Mouse (Mus musculus): ENCODE measurements around the gene Sync. TPM values are rescaled to one million over a fixed set of nuclear protein-coding genes. Genes with fewer than 3 reads are reported as not detected.

The Sync gene
- polyA plus RNA-seq, 1 experiment, result 0.69 TPM

DNA sequence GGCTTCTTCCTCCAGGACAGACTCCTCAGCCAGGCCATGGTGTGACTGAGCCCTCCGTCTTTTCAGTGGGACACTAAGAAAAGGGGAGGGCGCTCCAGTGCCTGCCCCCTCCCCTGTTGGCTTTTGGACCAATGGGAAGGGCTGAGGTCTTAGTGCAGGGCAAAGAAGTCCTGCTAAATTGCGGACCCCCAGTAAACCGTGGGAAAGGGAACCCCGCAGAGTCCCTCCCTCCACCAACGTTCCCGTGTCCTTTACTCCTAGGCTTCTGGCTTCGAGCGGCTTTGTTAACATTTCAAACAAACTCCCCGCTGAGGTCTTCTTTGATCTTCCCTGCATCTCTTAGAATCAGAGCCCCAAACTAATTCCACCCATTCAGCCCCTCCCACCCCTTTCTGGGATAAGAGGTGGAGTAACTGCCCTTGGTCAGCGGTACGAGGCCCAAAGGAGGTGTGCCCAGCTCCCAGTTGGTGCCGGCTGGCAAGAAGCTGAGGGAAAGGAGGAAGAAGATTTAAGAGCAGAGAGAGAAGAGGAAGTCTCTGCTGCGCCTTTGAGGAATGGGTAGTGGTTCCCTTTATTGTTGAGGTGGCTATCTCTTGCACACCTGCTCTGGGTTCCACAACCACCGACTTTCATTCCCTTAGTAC is 35.8 kb upstream of the Sync start:
- DNase-seq, result peak; percentile 76
- Histone ChIP-seq H3K27me3 (replicated peaks; ENCODE audit: control insufficient read depth, insufficient read depth, low read length) (no peaks in the 10 kb centered on the region), H3K4me1 (ENCODE audit: control insufficient read depth, insufficient read depth, low read length) (peaks cover 25% of the 10 kb centered on the region), H3K27ac (ENCODE audit: insufficient read depth, low read depth, low read length) (peak overlapping the region; percentile 94), H3K36me3 (ENCODE audit: control insufficient read depth, insufficient read depth, low read length) (no peaks in the 10 kb centered on the region), H3K4me3 (ENCODE audit: insufficient read depth, low read depth, low read length) (no peak overlapping the region)
- TF ChIP-seq POLR2A (IDR thresholded peaks at IDR 0.05; ENCODE audit: low read depth, low read length) (no peak), CTCF (conservative IDR thresholded peaks at IDR 0.05; ENCODE audit: insufficient read depth, insufficient read length, low read depth, low read length) (no peak)
- 30% methylated on average over 15 of the region's 15 CpGs for WGBS

DNA sequence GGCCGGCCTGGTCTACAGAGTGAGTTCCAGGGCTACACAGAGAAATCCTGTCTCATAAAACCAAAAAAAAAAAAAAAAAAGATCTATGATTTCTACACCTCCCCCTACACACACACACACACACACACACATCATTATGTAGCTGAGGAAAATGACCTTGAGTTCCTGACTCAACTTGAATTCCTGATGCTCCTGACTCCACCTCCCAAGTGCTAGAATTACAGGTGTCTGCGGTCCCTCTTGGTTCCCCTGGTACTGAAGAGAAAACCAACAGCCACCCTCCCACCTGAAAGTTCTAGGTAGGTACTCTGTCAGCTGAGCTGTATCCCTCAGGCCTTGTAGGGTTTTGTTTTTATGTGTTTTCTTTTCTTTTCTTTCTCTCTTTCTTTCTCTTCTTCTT is 34.9 kb upstream of the Sync start:
- H3K27ac ChIP-seq (ENCODE audit: insufficient read depth, low read depth, low read length), result no peak overlapping the region
- 86% methylated on average over 2 of the region's 2 CpGs for WGBS

DNA sequence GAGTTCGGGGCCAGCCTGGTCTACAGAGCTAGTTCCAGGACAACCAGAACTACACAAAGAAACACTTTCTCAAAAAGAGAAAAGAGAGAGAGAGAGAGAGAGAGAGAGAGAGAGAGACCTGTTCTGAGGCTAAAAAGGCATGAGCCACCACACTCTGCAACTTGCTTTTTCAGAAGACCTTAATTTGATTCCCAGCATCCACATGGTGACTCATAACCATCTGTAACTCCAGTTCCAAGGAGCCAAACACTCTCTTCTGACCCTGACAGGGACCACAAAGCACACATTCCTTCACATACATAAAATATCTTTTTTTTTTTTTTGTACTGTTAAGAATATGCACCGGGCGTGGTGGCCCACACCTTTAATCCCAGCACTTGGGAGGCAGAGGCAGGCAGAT is 32.8 kb upstream of the Sync start:
- H3K27ac ChIP-seq (ENCODE audit: insufficient read depth, low read depth, low read length), result no peak overlapping the region
- no peak overlapping the region for H3K4me3 ChIP-seq (ENCODE audit: insufficient read depth, low read depth, low read length)
- H3K4me1 ChIP-seq (ENCODE audit: control insufficient read depth, insufficient read depth, low read length), result peaks cover 17% of the 10 kb centered on the region; the same call in 1 of the 2 replicates
- TF ChIP-seq CTCF (conservative IDR thresholded peaks at IDR 0.05; ENCODE audit: insufficient read depth, insufficient read length, low read depth, low read length), result no peak
- TF ChIP-seq POLR2A (IDR thresholded peaks at IDR 0.05; ENCODE audit: low read depth, low read length), result no peak
- H3K27me3 ChIP-seq (replicated peaks; ENCODE audit: control insufficient read depth, insufficient read depth, low read length), result no peaks in the 10 kb centered on the region
- DNase-seq, result no peak
- WGBS, result 93% methylated on average over 3 of the region's 3 CpGs
- H3K36me3 ChIP-seq (ENCODE audit: control insufficient read depth, insufficient read depth, low read length), result no peaks in the 10 kb centered on the region

More for the DNA sequence above, 34.9 kb upstream of the Sync start:
- DNase-seq, result no peak
- Histone ChIP-seq H3K27me3 (replicated peaks; ENCODE audit: control insufficient read depth, insufficient read depth, low read length) (no peaks in the 10 kb centered on the region), H3K4me1 (ENCODE audit: control insufficient read depth, insufficient read depth, low read length) (peaks cover 20% of the 10 kb centered on the region), H3K36me3 (ENCODE audit: control insufficient read depth, insufficient read depth, low read length) (no peaks in the 10 kb centered on the region), H3K4me3 (ENCODE audit: insufficient read depth, low read depth, low read length) (no peak overlapping the region)
- TF ChIP-seq CTCF (conservative IDR thresholded peaks at IDR 0.05; ENCODE audit: insufficient read depth, insufficient read length, low read depth, low read length), result no peak
- no peak for TF ChIP-seq POLR2A (IDR thresholded peaks at IDR 0.05; ENCODE audit: low read depth, low read length)

DNA sequence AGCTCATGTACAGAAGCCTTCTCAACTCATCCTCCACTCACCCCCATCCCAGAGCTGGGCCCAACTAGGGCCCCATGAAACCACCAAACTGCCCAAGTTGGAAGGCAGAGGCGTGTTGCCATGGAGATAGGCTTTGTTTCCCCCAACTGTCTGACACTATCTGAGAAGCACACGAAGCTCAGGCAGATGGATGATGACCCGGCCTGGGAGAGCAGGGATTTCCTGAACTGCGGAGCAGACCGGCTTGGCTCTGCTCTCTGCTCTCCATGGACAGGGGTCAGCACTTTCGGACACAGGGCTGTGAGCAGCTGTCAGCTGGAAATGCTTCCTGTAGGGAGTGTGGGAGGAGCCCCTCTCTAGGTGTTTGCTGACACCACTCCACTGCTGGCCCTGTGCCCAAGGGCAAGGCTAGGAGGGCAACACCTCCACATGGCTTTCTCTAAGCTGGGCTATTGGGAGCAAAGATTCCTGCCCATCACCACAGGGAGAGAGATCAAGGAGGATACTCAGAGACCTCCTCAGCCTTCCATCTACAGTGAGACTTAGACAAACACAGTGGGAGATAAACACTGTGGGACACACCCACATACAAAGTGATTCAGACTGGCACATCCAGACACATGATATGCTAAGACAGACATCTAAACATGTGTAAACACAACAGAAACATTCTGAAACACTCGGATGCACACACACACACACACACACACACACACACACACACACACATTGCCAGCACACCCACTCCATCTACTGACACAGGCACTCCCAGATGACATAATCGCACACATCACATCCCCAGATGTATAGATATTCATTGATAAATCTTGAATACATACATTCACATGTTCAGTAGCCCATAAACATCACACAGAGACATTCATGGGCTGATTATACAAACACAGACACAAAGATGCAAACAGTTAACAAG is 30.7 kb upstream of the Sync start:
- H3K4me3 ChIP-seq (ENCODE audit: insufficient read depth, low read depth, low read length), result no peak overlapping the region
- H3K36me3 ChIP-seq (ENCODE audit: control insufficient read depth, insufficient read depth, low read length), result no peaks in the 10 kb centered on the region
- peaks cover 7% of the 10 kb centered on the region; the same call in 1 of the 2 replicates for H3K4me1 ChIP-seq (ENCODE audit: control insufficient read depth, insufficient read depth, low read length)
- WGBS, result 22% methylated on average over 8 of the region's 8 CpGs
- peak; percentile 82 for DNase-seq
- no peak for TF ChIP-seq POLR2A (IDR thresholded peaks at IDR 0.05; ENCODE audit: low read depth, low read length)
- TF ChIP-seq CTCF (conservative IDR thresholded peaks at IDR 0.05; ENCODE audit: insufficient read depth, insufficient read length, low read depth, low read length), result no peak
- no peaks in the 10 kb centered on the region for H3K27me3 ChIP-seq (replicated peaks; ENCODE audit: control insufficient read depth, insufficient read depth, low read length)
- H3K27ac ChIP-seq (ENCODE audit: insufficient read depth, low read depth, low read length), result no peak overlapping the region

DNA sequence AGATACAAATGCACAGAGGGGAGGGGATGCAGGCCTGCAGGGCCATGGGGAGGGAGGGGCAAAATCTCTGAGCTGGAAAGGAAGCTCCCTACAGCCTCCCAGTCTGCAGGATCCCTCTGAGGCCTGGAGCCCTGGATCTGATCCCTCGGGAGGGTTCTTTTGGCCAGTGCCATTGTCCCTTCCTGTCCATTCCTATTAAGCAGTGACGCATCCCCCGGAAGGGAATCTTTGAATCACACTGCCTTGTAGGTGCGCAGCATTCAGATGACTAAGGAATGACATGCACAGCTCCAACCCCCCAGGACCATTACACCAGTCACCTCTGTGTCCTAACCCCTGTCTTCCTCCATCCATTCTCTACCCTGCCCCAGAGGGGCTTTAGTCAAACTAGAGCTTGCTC is 28.3 kb upstream of the Sync start:
- TF ChIP-seq POLR2A (IDR thresholded peaks at IDR 0.05; ENCODE audit: low read depth, low read length) (no peak), CTCF (conservative IDR thresholded peaks at IDR 0.05; ENCODE audit: insufficient read depth, insufficient read length, low read depth, low read length) (no peak)
- Histone ChIP-seq H3K27ac (ENCODE audit: insufficient read depth, low read depth, low read length) (no peak overlapping the region), H3K4me1 (ENCODE audit: control insufficient read depth, insufficient read depth, low read length) (peaks cover 8% of the 10 kb centered on the region; the same call in 1 of the 2 replicates), H3K27me3 (replicated peaks; ENCODE audit: control insufficient read depth, insufficient read depth, low read length) (no peaks in the 10 kb centered on the region), H3K36me3 (ENCODE audit: control insufficient read depth, insufficient read depth, low read length) (no peaks in the 10 kb centered on the region), H3K4me3 (ENCODE audit: insufficient read depth, low read depth, low read length) (no peak overlapping the region)
- DNase-seq, result peak; percentile 61
- 67% methylated on average over 4 of the region's 4 CpGs for WGBS

DNA sequence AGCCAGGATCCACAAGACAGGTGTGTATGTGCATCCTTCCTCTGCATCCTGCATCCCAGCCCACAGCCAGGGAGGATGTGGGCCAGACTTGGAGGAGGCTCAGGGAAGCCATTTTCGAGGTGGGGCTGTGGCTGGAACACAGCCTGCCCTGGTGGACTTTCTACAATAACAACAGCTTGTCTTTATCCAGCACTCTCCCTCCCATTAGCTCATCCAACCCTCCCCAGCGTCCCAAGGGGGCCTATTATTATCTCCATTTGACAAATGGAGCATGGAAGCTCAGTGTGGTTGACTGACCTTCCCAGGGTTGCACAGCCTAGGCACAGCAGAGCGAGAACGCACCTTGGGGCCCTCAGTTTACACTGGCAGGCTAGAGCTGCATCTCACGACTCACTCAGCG is 26.7 kb upstream of the Sync start:
- DNase-seq, result no peak
- WGBS, result 45% methylated on average over 6 of the region's 6 CpGs
- H3K27ac ChIP-seq (ENCODE audit: insufficient read depth, low read depth, low read length), result no peak overlapping the region

DNA sequence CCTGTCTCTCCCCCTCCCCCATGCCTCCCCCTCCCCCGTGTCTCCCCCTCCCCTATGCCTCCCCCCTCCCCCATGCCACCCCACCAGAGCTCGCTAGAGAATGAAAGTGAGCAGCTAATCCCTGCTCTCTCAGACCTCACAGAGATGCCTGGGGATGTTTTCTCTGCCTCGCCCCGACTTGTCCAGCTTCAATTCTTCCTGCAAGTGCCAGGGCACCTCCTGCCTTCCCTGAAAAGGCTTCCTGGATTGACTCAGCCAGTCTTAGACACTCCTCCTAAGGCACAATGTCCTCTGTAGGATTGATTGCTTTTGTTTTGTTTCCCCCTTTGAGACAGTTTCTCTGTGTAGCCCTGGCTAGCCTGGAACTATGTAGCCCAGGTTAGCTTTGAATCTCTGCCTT is 26.2 kb upstream of the Sync start, which contains the start of gene C77080:
C77080 (minus strand) TSS at position 209 of the 400 bp plus-strand sequence.
- no peak within 1 kb of the TSS for H3K27ac ChIP-seq (ENCODE audit: insufficient read depth, low read depth, low read length)
- DNase-seq, result no peak
- H3K36me3 ChIP-seq (ENCODE audit: control insufficient read depth, insufficient read depth, low read length), result no peaks in the 10 kb centered on the region
- H3K27me3 ChIP-seq (replicated peaks; ENCODE audit: control insufficient read depth, insufficient read depth, low read length), result no peaks in the 10 kb centered on the region
- 47% methylated on average over 3 of the region's 4 CpGs for WGBS
- H3K4me3 ChIP-seq (ENCODE audit: insufficient read depth, low read depth, low read length), result no peak within 1 kb of the TSS
- H3K4me1 ChIP-seq (ENCODE audit: control insufficient read depth, insufficient read depth, low read length), result peaks cover 7% of the 10 kb centered on the region; the same call in 1 of the 2 replicates
- no peak for TF ChIP-seq CTCF (conservative IDR thresholded peaks at IDR 0.05; ENCODE audit: insufficient read depth, insufficient read length, low read depth, low read length)
- TF ChIP-seq POLR2A (IDR thresholded peaks at IDR 0.05; ENCODE audit: low read depth, low read length), result no peak

More for the DNA sequence above, 26.7 kb upstream of the Sync start:
- Histone ChIP-seq H3K36me3 (ENCODE audit: control insufficient read depth, insufficient read depth, low read length) (no peaks in the 10 kb centered on the region), H3K4me3 (ENCODE audit: insufficient read depth, low read depth, low read length) (no peak overlapping the region), H3K27me3 (replicated peaks; ENCODE audit: control insufficient read depth, insufficient read depth, low read length) (no peaks in the 10 kb centered on the region), H3K4me1 (ENCODE audit: control insufficient read depth, insufficient read depth, low read length) (peaks cover 8% of the 10 kb centered on the region; the same call in 1 of the 2 replicates)
- TF ChIP-seq POLR2A (IDR thresholded peaks at IDR 0.05; ENCODE audit: low read depth, low read length) (no peak), CTCF (conservative IDR thresholded peaks at IDR 0.05; ENCODE audit: insufficient read depth, insufficient read length, low read depth, low read length) (no peak)
